Mouse (Mus musculus) inflammation-experienced regulatory T-cells, adult 6 months (primary cell): Measurements from ENCODE around the gene Robo1. TPM values are rescaled to one million over a fixed set of nuclear protein-coding genes. Genes with fewer than 3 reads are reported as not detected.

Source experiments
- ATAC-seq: one replicate; pipeline ENCODE4 v1.8.0; 2017
- polyA plus RNA-seq, 3 experiments: library from polyadenylated mRNA; unstranded; fragments of 100-300 nt; shearing (Covaris generic); gene quantifications; one replicate each; pipeline ENCODE4 v1.2.1; 2017

Gene Robo1
- polyA plus RNA-seq, 3 experiments from 2014 or later = 0.29 to 0.59 TPM; not detected in 1

DNA sequence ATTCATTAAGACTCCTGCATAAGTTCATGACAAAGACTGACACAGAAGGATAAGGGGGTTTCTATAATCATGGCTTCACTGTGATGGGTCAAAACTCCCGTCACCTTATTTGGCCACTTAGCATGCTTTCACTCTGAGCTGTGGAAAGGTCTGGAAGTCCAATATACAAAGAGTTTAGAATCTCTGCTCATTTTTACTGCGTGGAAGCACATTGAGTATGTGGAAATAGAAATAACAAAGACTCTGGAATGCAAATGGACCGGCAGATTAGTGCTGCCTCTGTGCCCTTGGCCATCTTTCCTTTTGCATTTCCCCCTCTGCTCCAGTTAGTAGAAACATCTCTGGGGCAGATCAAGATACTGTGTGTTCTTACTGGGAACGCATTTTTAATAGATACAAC lies 697.7 kb downstream of the Robo1 start:
- ATAC-seq = no peak

DNA sequence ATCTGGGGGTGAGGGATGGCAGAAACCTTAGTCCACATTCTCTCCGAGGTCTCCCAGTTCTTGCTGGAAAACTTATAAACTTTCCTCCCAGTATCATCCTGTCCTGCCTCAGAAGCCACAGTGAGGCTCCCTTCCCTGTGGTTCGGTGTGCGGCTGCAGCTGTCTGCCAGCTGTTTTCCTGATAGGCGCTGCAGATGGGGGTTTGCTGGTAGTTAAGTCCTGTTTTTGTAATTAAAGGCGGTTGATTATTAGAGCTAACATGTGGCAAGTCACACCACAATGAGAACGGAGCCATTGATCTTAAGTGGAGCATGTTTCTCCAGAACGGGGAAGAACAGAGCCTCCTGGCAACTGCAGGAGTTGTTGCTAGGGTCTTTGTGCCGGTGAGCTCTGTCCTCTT lies 699.3 kb downstream of the Robo1 start:
- ATAC-seq = no peak

DNA sequence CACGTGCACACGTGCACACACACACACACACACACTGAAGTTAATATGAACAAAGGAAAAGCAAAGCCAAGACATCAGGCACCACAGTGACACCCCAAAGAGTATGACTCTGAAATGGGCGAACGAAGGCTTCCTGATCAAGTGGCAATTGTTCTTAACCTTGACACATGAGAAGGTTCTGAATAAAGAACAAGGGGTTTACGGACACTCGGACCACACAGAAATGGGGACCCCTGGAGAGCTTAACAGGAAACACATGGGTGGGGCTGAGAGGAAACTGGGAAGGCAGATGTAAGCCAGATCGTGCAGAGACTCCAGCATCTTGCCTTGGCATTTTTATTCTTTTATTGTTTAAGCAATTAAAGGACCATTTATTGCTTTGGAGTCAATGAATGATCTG lies 703.2 kb downstream of the Robo1 start:
- no peak for ATAC-seq

DNA sequence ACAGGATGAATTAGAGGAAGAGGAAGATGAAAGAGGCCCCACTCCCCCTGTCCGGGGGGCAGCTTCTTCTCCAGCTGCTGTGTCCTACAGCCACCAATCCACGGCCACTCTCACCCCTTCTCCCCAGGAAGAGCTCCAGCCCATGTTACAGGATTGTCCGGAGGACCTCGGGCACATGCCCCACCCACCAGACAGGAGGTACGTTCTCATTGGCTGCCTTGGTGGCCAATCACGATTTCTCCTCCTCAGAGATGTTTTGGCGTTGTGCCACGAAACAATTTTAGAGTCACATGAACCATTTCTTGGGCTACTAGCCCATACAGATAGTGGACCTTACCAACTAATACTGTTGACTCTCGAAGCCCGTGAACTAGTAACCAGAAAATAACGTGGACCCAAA lies 704.8 kb downstream of the Robo1 start:
- no peak for ATAC-seq

DNA sequence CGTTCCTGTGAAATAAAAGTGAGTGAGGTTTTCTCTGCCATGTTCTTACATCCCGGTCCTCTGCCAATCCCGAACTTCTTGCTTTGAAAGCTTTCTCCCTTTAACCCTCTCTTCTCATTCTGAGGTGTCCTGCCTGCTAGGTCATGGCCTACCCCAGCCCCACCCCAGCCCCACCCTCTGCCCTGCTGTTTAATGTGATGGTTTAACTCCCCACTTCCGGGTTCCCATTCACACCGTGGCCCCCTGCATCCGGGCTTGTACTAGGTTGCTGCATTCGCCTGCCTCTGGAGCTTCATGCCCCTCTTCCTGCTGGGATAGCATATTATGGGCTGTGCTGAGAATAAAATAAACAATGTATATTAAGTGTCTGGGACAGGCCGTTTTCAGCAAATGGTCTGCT lies 706.4 kb downstream of the Robo1 start:
- no peak for ATAC-seq

DNA sequence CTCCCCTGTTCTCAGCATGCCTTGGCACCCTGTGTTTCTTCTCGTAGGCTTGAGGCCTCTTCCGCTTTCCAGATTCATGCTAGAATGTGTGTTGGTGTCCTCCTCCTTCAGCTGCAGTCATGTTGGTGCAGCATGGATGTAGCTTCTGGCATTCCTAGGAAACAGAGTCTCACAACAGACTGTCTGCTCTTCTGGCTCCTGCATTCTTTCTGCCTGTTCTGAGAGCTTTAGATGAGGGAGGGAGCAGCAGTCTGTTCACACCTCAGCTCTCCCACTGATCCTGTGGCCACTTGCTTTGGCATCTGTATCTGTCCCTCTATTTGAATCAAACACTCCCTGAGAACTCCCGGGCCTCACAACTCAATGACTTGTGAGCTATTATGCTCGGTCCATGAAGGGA lies 707.9 kb downstream of the Robo1 start:
- no peak for ATAC-seq

DNA sequence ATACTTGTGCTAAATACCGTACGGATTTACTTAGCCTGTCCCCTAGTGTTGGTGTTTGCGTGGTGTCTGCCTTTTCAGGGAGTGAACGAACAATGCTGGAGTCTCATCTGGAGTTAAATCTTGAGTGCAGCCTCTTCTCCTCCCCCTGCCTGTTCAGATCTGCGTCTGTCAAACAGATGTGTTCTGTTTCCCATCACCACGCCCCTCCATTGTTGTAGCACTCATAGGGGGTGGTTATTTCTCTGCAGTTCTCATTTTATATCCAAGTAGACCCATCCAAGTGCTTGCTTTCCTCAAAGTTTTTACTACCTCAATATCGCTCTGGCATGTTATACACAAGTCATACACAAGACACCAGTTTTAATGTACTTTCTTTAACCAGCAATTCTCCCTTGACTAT lies 708.7 kb downstream of the Robo1 start:
- ATAC-seq = no peak

DNA sequence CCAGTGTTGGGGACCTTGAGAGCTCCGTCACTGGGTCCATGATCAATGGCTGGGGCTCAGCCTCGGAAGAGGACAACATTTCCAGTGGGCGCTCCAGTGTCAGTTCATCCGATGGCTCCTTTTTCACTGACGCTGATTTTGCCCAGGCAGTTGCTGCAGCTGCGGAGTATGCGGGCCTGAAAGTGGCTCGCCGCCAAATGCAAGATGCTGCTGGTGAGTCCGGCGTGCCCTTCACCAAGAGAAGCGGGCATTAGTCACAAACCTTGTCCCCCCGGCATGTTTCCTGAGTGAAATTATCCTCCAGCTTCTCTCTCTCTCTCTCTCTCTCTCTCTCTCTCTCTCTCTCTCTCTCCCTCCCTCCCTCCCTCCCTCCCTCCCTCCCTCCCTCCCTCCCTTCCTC lies 716.2 kb downstream of the Robo1 start:
- no peak for ATAC-seq

DNA sequence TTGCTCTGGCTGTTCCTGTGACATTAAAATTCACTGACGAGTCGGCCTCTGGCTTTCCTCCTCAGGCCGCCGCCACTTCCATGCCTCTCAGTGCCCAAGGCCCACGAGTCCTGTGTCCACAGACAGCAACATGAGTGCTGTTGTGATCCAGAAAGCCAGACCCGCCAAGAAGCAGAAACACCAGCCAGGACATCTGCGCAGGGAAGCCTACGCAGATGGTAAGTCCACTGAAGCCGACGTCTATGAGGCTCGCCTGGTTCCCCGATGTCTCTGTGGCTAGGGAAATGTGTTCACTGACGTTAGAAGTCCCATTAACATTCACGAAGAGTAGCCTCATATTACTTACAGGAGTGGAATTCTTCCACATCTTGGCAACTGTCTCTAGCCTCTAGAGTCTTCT lies 719.6 kb downstream of the Robo1 start:
- ATAC-seq = no peak

DNA sequence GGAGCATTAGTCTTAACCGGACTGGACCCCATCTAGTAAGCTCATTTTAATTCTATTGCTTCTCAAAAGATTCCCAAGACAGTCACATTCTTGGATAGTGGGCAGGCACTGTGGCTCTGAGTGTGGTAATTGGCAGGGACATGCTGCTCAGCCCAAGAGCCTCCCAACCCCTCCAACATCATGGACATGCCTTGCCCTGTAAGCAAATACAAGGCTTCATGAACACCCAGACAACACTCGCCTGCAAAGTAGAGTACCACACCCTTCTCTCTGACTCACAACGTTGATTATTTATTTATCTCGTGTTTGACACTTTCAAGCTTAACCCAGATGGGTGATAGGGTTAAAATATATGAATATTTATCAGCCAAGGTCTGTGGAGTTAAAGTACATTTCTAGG lies 722.9 kb downstream of the Robo1 start:
- no peak for ATAC-seq

DNA sequence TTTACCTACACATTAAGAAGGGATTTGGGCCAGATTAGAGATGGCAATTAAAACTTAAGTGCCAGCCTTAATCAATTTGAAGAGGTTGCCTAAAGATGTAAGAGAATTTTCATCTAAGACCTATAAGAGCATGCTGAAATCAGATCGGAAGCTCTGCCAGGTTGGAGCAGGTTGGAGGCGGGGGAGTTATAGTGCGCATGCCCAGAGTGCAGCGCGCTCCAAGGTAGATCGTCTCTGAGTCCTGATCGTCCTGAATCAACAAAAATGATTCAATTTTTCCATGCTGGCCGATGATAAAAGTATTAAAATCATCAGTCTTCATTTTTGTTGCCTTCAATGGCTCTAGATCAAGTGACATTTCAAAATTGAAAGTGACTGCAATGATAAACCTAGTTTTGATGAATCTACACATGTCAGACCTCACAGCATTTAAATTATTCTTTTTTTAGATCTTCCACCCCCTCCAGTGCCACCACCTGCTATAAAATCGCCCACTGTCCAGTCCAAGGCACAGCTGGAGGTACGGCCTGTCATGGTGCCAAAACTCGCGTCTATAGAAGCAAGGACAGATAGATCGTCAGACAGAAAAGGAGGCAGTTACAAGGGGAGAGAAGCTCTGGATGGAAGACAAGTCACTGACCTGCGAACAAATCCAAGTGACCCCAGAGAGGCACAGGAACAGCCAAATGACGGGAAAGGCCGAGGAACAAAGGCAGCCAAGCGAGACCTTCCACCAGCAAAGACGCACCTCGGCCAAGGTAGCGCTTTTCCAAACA lies 727.3 kb downstream of the Robo1 start:
- no peak for ATAC-seq

DNA sequence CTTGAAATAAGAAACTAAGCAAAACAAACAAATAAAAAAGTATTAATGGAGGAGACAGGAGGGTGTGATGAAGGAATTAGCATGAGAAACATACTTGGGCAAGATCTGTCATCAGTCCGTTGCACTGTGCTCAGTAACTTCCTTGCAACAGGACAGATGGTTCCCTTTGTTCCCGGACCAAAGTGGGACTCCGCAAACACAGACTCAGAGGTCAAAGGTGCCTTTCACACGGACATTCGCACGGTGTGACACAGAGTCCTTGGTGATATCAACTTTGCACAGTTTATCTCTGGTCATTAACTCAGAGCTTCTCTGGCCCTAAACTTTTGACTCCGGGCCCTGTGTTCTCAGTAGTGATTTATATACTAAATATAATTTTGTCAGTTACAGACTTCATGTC lies 730.4 kb downstream of the Robo1 start:
- no peak for ATAC-seq

DNA sequence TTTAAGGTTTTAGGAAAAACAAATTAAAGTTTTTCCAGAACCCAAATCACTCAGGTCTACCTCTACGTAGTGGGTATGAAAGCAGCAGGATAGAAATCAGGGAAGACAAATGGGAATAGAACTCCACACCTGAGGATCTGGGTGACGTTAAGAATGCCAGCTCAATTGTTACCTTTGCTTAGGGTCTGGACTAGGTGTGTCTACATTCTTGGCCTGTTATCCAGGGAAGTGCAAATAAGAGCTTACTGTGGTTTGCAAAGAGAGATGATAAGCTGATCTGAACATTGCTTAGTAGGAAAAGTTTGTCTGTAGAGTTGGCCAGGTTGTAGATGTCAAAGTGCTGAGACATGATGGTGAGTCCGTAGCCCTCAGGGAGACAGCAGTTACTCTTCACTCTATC lies 754.4 kb downstream of the Robo1 start:
- ATAC-seq = no peak

DNA sequence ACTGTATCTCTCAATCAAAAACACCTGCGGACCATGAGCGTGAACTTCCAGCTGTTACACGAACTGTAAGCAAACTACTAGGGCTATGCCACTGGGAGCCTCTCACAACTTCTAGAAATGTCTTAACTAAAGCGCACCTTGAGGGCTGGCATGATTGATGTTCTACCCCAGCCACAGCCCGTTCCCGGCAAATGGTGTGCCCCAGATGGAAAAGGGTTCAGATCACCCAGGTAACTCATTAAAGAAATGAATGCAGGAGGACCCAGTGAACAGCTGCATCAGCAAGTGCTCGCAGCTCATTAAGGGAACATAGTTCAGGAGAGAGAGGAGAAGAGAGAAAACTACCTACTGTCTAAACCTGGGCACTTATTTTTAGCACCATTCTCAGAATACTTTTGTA lies 759.7 kb downstream of the Robo1 start:
- no peak for ATAC-seq

DNA sequence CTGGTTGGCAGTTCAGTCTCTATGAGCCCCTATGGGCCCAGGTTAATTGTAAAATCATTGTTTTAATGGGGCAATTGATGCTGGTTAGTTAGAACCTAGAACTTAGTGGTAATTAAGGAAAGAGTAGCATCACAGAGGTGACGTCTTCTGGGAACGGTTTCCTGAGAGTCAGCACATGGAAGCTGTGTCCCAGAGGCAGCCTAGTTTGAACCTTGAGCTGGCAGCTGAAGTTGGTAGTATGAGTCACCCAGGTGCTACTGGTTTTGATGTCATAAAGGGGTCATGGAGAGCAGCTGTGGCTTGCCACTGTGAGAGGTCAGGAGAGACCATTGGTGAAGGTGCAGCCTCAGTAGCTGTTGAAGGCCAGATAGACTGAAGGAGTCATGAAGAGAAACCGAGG lies 763.9 kb downstream of the Robo1 start:
- no peak for ATAC-seq

DNA sequence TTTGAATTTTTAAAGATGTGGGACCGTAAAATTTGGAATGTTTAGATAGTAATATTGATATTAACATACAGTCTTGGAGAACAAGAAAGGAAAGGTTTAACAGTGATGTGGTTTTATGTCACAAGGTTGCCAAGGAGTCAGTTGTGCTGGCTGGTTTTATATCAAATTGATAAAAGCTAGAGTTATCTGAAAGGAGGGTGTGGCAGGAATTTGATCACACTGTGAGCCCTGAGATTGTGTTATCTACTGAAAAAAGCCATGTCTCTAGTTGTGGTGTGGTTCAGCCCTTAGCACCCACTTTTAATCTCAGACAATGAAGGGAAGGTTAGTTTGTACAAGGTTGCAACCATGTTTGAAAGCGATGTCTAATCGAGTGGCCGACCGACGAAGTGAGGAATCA lies 764.8 kb downstream of the Robo1 start:
- no peak for ATAC-seq

DNA sequence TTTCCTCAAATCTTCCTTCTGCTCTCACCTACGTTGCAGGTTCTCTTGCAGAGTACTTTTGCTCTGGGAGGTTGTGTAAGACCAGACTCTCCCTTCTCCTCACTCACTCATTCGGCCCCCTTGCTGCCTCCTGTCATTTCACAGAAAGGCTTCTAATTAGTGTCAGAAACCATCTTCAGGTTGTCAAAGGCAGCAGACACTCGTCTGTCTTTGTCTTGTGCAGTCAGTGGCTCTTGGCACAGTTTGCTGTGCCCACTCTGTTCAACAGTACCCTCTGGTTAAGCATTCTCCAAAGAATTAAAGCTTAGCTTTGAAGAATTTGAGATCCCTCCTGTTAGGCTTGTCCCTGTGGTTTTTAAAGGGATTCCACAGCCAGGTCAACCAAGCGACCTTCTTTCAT lies 774.3 kb downstream of the Robo1 start:
- ATAC-seq = no peak

DNA sequence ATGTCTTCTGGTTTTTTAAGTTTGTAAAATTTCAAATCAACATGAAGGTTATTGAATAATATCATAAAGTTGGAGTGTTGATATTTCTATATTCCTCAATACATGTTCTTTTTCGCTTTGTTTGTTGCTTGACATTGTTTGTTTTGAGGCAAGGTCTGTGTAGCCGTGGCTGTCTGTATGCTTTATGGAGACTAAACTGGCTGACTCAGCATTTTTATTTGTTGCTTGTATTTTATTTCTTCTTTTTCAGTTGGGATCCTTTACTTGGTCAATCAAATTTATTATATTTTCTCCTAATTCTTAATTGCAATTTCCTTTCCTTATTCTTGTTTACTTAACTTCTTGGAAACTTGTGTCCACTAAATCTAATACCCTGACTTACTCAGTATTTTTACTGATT lies 775.0 kb downstream of the Robo1 start:
- ATAC-seq = no peak
